Mouse (Mus musculus) left cerebral cortex, adult 11 months (tissue): Measurements from ENCODE around the gene Gtf2f2.

Experiments
- DNase-seq: peaks from one replicate; pipeline ENCODE4 v3.0.0; 2022; ENCODE audit warnings: low spot score

The Gtf2f2 gene

DNA sequence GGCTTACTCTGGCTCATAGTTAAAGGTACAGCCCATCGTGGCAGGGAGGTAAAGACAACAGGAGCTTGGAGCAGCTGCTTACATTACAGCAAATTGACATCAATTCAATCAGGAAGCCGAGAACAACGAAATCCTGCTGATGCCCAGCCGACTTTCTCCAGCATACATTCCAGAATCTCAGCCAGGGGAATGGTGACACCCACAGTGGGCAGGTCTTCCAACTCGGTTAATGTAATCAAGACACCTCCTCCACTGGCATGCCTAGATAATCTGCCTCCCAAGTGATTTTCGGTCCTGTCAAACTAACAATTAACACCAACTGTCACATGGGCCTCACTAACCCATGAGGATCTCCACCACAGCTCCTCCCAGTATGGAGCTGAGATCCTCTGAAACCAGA is 148.0 kb downstream of the Gtf2f2 start:
- DNase-seq = no peak

DNA sequence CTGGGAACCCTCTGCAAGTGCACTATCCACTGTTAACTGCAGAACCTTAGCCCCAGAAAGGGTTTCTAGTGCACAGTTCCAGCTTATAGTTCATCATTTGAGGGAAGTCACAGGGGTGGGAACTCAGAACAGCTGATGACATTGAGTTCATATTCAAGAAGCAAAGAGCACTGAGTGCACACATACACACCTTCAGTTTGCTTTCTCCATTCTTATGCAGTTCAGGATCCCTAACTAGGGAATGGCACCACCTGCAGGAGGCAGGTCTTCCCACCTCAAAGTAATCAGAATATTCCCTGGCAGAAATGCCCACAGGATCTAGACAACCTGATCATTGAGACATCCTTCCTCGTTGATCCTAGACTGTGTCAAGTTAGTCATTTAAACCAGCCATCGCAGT is 151.0 kb downstream of the Gtf2f2 start:
- DNase-seq = no peak

DNA sequence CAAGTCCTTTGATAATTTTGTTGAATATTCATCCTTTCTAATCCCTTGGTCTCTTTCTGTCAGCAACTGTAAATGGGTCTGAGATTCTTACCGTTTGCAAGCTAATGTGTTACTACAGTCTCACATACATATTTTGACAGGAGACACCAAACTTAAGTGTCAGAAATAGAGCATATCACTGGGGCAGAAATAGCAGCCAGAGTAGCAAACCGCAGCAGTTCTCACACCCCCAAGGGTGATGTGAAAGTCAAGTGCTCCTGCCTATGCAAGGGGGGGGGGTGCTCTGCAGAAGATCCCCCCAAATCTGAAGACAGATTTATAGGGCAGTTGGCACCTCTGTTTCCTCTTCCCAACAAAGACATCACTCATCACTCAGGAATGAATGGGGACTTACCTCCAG is 152.5 kb downstream of the Gtf2f2 start:
- no peak for DNase-seq

DNA sequence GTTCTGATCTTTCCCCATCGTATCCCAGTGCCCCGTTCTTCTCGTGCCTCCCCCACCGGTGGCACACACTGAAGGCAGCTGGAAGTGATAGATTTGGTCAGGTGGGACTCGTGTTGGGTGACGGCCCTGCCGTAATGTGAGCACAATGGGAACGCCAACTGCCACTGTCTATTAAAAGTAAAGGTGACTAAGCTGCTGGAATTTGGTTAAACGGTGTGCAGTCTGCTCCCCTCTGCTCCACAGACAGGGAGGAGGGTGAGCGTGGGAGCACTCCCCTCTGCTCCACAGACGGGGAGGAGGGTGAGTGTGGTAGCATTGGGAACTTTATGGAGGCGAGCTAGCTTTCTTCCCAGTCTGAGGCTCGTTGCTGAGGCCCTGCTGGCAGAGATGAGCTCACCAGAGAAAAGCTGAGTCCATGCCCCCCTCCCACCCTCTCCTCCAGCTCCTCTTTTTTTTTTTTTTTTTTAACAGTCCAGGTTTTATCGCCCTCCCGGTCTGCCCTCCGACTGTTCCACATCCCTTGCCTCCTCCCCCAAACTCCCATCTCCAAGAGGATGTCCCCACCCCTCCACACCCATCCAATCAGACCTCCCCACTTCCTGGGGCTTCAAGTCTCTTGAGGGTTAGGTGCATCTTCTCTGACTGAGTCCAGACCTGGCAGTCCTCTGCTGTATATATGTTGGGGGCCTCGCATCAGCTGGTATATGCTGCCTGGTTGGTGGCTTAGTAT is 155.2 kb downstream of the Gtf2f2 start:
- DNase-seq = no peak

DNA sequence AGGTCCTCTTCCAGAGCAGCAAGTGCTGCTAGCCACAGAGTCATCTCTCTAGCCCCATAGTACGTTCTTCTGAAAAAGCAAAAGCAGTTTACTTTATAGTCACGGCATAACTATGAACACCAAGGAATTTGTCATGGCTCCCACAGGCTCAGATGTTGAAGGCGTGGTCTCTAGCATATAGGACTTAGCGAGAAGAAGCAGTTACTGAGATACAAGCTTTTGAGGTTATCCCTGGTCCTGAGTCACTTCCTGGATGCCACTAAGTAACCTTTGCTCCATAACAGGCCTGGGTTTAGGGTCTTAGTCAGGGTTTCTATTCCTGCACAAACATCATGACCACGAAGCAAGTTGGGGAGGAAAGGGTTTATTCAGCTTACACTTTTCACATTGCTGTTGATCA is 158.6 kb downstream of the Gtf2f2 start:
- DNase-seq = no peak

DNA sequence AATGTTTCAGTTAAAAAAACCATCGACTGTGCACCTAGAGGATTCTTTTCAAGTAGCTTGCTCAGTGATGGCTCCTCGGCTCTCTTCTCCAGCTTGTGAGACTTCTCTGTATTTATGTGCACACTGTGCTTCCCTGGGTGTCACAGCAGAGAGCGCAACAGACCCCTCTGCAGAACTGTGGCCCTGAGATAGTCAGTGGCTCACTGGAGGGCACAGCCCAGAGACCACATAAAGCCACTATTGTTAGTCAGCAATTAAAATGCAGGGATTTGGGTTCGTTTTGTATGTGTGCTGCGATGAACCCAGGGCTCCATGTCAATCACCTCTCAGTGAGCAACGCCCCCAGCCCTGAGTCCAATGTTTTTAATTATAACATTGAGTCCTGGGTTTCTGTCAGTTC is 159.8 kb downstream of the Gtf2f2 start:
- DNase-seq = no peak

DNA sequence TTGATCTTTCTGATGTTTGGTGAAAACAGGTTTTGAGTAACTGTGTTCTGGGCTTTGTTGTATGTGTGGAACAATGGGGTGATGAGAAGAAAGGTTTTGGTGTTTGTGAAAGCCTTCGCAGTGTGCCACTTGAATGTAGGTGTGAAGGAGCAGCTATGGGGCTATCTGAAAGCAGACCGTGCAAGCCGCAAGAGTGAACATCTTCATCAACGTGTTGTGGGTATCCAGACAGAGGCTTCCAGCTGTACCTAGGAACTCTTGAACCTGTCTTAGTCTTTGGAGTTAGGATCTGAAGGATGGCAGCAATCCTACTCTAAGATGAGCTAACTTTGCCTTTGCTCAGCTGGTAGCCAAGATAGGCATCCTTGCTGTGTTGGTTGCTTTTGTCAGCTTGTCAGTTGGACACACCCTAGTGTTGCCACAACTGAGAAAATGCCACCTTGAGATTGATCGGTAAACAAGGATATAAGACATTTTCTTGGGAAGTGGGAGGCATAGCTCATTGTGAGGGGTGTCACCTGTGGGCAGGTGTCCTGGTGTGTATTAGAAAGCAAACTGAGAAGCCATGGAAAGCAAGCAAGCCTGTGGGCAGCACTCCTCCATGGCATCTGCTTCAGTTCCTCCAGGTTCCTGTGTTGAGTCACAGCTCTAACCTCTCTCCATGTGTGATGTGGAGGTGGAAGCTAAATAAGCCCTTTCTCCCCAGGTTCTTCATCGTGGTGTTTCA is 160.7 kb downstream of the Gtf2f2 start:
- no peak for DNase-seq

DNA sequence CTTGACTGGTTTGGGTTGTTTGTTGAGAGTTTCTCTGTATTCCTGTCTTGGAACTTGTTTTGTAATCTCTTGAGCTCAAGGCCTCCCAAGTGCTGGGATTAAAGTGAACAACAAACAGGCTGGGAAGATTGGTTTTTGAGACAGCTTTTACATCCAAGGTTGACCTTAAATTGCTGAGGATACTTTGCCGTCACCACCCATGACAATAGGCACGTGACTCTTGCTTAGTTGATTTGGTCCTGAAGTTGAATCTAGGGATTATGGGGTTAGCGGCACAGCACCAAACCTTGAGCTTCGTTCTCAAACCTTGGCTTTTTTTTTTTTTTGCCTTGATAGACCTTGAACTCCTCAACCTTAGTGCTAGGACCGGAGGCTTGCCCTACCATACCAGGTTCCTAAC is 161.4 kb downstream of the Gtf2f2 start:
- DNase-seq = no peak

DNA sequence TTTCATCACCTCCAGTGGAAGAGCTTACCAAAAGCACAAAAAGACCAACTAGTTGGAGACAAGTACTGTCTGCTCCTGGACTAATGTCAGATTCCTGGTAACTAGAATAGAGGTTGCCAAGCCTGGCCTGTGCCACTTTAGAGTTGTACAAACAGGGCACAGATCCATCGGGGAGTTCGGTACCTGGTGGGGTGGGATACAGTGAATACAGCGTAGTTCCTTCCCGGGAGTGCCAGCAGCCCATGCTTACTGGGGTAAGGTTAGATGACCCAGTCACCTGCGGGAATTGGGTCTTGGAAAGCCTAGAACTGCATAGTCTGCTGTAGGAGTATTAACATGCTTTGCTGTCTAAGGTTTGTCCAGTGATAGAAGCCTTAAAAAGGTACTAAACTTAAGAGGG is 162.2 kb downstream of the Gtf2f2 start:
- no peak for DNase-seq

DNA sequence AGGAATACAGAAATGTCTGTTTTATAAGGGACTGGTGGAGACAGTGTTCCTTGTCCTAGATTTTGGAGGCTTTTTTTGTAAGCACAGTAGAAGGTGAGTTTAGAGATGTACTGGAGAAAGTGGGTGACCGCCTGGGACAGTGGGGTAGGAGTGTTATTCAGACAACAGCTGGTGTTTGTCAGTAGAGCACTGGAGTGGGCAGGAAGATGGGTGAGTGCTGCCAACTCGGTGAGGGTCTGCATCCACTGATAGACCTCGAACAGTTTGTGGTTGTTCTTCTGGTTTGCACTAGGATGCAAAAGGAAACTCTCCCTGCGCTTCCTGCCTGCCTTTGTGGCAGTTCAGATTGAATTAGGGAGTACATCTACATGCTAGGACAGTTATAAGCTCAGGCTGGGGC is 163.0 kb downstream of the Gtf2f2 start:
- DNase-seq = no peak
